Mouse (Mus musculus): ENCODE data around the gene Tenm3.

- TF ChIP-seq CTCF (IDR thresholded peaks at IDR 0.05; ENCODE audit: control insufficient read depth, insufficient read depth, insufficient read length) (no peak), MAX (IDR thresholded peaks at IDR 0.05) (no peak)
These were observed 173.4 kb downstream of the Tenm3 start for GRCm38 (mm10) chr8:48670387-48670786.
